Mouse (Mus musculus): ENCODE data around the gene Tmc6.

Gene Tmc6

GRCm38 (mm10) chr11:117755891-117756290 lies 26.1 kb downstream of the Tmc6 start:
- ATAC-seq (ENCODE audit: low TSS enrichment): no peak

- 0 out of 2 replicates have a peak, but pooled peaks have one; percentile 38 for ATAC-seq (ENCODE audit: low TSS enrichment)
Measured at GRCm38 (mm10) chr11:117751544-117751943, 30.5 kb downstream of the Tmc6 start.

- peak; percentile 58 for ATAC-seq (ENCODE audit: low TSS enrichment)
Measured at GRCm38 (mm10) chr11:117749414-117749813, 32.6 kb downstream of the Tmc6 start.

- ATAC-seq (ENCODE audit: low TSS enrichment): no peak
Measured at GRCm38 (mm10) chr11:117748628-117749027, 33.4 kb downstream of the Tmc6 start.

GRCm38 (mm10) chr11:117743454-117744030 lies 38.5 kb downstream of the Tmc6 start:
- ATAC-seq (ENCODE audit: low TSS enrichment): no peak

GRCm38 (mm10) chr11:117742715-117743114 lies 39.3 kb downstream of the Tmc6 start:
- no peak for ATAC-seq (ENCODE audit: low TSS enrichment)

- peak; percentile 89; the same call in 1 of the 2 replicates for ATAC-seq (ENCODE audit: low TSS enrichment)
Measured at GRCm38 (mm10) chr11:117742243-117742642, 39.8 kb downstream of the Tmc6 start.

GRCm38 (mm10) chr11:117741128-117741527 lies 40.9 kb downstream of the Tmc6 start:
- no peak for ATAC-seq (ENCODE audit: low TSS enrichment)

- ATAC-seq (ENCODE audit: low TSS enrichment): no peak
Measured at GRCm38 (mm10) chr11:117738123-117738522, 43.9 kb downstream of the Tmc6 start.

GRCm38 (mm10) chr11:117736037-117736689 lies 45.8 kb downstream of the Tmc6 start:
- ATAC-seq (ENCODE audit: low TSS enrichment): no peak

GRCm38 (mm10) chr11:117731470-117731869 lies 50.5 kb downstream of the Tmc6 start:
- ATAC-seq (ENCODE audit: low TSS enrichment): no peak

GRCm38 (mm10) chr11:117730490-117730838 lies 51.5 kb downstream of the Tmc6 start:
- ATAC-seq (ENCODE audit: low TSS enrichment): peak; percentile 29; the same call in 1 of the 2 replicates

- no peak for ATAC-seq (ENCODE audit: low TSS enrichment)
Measured at GRCm38 (mm10) chr11:117729798-117730489, 52.1 kb downstream of the Tmc6 start.

- no peak for ATAC-seq (ENCODE audit: low TSS enrichment)
Measured at GRCm38 (mm10) chr11:117729341-117729740, 52.7 kb downstream of the Tmc6 start.

- peak; percentile 28; the same call in 1 of the 2 replicates for ATAC-seq (ENCODE audit: low TSS enrichment)
Measured at GRCm38 (mm10) chr11:117728841-117729240, 53.2 kb downstream of the Tmc6 start.

- ATAC-seq (ENCODE audit: low TSS enrichment): no peak
Measured at GRCm38 (mm10) chr11:117728245-117728644, 53.8 kb downstream of the Tmc6 start.

GRCm38 (mm10) chr11:117727031-117727430 lies 55.0 kb downstream of the Tmc6 start:
- ATAC-seq (ENCODE audit: low TSS enrichment): peak; percentile 39; the same call in 1 of the 2 replicates

GRCm38 (mm10) chr11:117724604-117725301 lies 57.2 kb downstream of the Tmc6 start:
- ATAC-seq (ENCODE audit: low TSS enrichment): no peak

GRCm38 (mm10) chr11:117718838-117719237 lies 63.2 kb downstream of the Tmc6 start:
- no peak for ATAC-seq (ENCODE audit: low TSS enrichment)
